Mouse (Mus musculus) heart, postnatal 36 days (tissue): Measurements from ENCODE around the gene Anpep. TPM values are rescaled to one million over a fixed set of nuclear protein-coding genes. Genes with fewer than 3 reads are reported as not detected.
"Not testable (repeated sequence)": the region's sequence is repeated elsewhere in the genome, so short reads cannot be mapped to it uniquely, and the experiment has no call there.

Experiments
- DNase-seq, 2 experiments: peaks; one replicate each; pipeline ENCODE4 v3.0.0; 2021 to 2022
- intact Hi-C: fragments of 180-260 bp; cut with DNase I; formaldehyde crosslinking; loops from one replicate; pipeline ENCODE4 v1.15.1; 2025
- total RNA-seq, 2 experiments: library from RNA; stranded (reverse); gene quantifications; 2 replicates each; pipeline ENCODE4 v1.2.3; 2021

Gene Anpep
- total RNA-seq, 2 experiments from 2014 or later, result 12.0 to 14.5 TPM

DNA sequence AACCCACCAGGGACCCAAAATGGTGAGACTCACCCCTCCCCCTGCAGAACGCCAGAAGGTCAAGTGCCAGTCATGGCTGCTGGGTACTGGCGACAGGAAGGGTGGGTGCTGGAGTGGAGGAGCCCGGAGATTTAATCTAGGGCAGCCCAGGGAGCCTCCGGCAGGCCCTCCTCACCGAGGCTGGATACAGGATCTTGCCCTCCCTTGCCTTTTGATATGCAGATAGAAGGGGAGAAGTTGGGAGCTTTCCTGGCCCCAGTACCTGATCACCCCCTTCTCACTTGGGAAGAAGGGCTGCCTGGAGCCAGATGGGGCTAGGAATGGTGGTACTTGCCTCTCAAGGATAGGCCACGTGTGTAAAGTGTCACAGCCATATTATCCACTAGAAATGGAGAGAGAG lies 42.5 kb downstream of the Anpep start:
- no peak for DNase-seq
- intact Hi-C loops, result no loop called here

DNA sequence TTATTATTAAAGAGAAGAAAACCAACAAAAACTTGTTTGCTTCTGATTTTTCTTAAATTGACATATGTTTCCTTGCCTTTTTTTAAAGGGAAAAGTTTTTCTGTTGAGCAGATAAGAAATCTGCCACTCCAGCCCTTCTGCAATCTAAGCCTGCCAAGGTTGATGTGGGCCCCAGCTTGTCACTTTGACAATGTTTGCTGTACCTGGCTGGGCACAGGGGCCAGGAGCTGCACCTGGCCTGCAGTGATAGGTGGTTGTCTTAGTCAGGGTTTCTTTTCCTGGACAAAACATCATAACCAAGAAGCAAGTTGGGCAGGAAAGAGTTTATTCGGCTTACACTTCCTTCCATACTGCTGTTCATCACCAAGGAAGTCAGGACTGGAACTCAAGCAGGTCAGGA lies 47.5 kb downstream of the Anpep start:
- intact Hi-C loops, result no loop called here
- DNase-seq, result no peak

DNA sequence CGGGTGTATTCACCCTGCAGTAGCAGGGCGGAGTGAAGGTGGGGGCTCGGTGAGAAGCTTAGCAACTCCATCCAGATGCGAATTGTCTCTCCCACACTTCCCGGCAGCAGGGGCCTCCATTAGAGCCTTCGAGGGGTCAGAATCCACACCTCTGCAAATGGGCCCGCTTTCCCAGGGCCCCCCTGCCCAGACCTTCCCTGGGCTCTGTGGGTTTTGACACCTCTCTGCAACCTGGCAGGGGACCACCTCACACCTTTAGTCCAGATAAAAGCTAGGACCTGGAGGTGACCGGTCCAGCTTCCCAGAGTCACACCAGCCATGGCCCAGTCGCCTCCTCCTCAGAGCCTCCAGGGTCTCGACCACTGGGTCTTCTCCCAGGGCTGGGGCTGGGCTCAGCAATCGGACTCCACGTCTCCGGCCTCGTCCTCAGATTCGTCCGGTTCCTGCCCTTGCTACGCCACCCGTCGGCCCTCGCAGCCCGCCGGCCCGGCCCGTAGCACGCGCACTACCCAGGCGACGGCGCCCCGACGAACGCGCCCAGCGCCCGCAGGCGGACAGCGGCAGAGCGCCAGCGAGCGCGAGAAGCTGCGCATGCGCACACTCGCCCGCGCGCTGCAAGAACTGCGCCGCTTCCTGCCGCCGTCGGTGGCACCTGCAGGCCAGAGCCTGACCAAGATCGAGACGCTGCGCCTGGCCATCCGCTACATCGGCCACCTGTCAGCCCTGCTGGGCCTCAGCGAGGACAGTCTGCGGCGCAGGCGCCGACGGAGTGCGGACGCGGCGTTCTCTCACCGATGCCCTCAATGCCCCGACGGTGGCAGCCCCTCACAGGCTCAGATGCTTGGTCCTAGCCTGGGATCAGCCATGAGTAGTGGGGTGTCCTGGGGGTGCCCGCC lies 50.0 kb downstream of the Anpep start, which contains the start of gene Mesp2:
Gene Mesp2, plus strand, starts transcription at position 117 of the 896 bp plus-strand sequence.
- intact Hi-C loops, result no loop called here
- DNase-seq, result peak; percentile 73 to 75

DNA sequence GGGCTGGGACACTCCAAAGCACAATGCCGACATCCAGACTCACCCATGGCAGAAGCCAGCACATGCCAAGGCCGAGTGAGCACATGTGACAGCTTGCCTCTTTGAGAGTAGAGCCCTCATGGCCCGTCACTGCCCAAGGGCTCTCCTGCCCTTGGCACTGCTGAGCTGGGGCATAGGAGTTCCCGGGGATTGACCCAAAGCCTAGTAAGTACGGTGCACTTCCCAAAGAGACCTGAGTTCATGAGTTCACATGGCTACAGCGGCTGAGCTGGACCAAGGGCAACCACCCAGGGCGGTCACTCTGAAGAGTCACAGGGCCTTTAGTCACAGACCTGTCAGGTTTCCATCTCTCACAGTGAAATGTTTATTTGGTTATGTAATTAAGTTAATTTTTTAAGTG lies 52.3 kb downstream of the Anpep start:
- intact Hi-C loops, result no loop called here

DNA sequence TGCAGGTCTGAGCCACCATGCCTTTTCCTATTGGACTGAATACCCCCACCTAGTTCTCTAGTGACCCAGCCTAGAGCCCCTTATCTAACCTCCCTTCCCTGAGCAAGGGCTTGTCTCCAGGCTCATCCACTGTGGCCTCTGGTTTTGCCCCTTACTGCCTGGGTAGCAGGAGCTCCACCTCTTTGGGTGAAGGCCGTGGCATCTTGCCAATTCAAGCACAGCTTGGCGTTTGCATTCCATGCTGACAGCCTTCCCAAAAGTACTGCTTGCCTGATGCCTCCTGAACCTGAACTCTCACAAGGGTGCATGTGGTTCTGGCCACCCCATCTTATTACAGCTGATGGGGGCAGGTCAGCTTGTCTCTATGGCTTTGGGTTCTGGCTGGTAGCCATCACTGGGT lies 57.0 kb downstream of the Anpep start:
- intact Hi-C loops, result no loop called here

More for the DNA sequence above, 52.3 kb downstream of the Anpep start:
- DNase-seq, result no peak

DNA sequence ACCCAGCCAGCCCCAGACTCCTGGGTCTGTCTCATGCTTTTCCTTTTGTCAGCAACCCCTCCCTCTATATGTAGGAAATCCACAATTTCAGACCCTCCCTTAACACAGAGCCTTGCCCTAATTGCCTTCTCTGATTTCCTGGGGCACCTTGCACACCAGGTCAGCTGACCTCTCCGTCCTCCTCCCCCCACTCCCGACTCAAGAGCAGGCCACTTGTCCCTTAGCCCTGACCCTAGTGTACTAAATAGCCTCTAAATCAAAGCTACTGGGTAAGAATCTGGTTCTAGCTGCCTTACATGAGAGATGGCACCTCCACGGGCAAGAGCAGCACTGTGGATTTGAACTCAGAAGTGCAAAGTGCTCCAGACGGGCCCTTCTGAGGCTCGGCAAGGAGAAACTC lies 58.8 kb downstream of the Anpep start:
- DNase-seq, result no peak
- intact Hi-C loops, result no loop called here

More for the DNA sequence above, 57.0 kb downstream of the Anpep start:
- no peak for DNase-seq

DNA sequence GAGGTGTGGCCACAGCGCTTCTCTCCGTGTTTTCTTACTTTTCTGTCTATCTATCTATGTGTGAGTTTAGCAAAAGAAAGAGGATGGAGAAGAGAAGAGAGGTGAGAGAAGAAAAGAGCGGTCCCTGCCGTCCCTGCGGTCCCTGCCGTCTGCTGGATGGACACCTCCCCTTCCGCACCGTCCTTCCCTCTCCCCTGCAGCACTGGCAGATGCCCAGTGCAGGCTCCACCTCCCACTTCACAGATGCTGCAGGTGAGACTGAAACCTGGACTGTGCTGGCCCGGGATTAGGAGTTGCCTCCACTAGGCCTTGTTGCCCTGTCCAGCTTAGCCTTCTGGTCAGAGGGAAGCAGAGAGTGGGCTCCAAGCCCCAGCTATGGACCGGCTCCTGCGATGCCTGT lies 59.5 kb downstream of the Anpep start:
- intact Hi-C loops, result no loop called here

DNA sequence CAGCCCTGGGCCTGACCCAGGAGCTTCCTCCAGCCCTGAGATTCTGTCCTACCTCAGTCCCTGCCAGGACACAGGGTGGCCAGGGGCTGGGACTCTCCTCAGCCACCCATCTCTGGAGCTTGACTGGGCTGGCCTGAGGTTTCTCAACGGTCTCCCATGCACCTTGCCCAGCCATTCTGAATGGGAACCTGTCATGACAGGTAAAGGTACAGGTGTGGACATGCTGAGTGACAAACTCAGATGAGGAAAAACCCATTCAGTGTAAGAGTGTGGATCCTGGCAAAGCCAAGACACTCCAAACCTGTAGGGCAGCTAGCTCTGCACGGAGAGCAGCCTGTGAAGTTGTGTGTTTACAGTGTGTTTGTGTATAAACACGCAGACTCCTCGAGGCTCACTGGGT lies 60.5 kb downstream of the Anpep start:
- intact Hi-C loops, result no loop called here

More for the DNA sequence above, 59.5 kb downstream of the Anpep start:
- DNase-seq, result no peak

DNA sequence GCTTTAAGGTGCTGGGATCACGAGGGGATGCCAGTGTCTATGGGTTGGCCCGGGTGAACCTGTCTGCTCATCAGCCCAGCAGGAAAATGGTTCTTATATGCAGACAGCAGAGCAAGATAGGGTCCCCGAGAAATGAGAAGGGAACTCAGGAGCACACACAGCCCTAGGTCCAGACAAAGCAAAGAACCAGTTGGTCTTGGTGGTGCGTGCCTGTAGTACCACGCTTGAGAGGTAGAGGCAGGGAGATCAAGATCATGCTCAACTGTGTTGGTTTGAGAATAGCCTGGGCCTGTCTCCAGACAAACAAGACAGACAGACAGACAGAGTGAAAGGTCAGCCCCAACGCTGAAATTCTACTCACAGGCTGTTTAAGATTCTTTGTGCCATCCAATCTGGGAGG lies 61.4 kb downstream of the Anpep start:
- no peak for DNase-seq
- intact Hi-C loops, result loop anchor here (1.0 to 10.0 kb wide), 4 partner anchors 115 to 415 kb away; no protein-coding TSS in a partner anchor

More for the DNA sequence above, 60.5 kb downstream of the Anpep start:
- no peak for DNase-seq

DNA sequence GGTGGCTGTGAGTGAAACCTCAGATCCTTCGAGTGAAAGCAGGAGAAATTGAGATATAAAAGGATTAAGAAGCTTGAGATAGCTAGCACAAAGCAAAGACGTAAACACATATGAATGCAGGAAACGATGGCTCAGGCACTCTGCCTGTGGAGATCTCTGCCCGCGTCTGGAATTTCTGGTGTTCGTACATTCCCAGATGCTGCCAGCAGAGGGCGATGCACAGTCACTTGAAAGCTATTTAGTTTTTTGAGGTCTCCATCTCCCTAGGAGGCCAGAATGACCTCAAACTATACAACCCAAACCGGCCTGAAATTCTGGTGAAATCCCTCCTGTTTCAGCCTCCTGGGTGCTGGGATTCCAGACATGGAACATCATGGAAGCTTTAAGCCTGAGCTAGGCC lies 61.8 kb downstream of the Anpep start:
- intact Hi-C loops, result loop anchor here (1.0 to 10.0 kb wide), 4 partner anchors 115 to 416 kb away; no protein-coding TSS in a partner anchor
- peak; percentile 82 to 88 for DNase-seq

DNA sequence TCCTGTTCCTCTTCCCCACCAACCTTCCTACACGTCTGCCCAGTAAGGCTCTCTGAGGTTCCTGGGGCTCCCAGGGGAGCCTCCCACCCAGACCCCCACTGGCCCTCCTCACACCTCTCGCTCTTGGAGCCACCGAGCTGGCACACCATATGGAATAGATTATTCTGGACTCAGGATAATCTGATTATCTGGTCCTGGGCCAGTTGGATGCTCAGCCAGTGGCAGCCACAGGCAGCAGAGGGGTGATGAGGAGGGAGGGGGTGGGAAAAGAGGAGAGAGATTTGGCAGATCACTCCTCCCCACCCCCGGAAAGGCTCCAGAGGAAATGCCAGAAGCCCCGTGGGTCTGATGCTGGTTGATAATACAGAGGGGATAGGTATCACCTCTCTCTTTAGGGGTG lies 62.3 kb downstream of the Anpep start:
- intact Hi-C loops, result loop anchor here (1.0 to 10.0 kb wide), 4 partner anchors 116 to 416 kb away; no protein-coding TSS in a partner anchor
- no peak for DNase-seq

DNA sequence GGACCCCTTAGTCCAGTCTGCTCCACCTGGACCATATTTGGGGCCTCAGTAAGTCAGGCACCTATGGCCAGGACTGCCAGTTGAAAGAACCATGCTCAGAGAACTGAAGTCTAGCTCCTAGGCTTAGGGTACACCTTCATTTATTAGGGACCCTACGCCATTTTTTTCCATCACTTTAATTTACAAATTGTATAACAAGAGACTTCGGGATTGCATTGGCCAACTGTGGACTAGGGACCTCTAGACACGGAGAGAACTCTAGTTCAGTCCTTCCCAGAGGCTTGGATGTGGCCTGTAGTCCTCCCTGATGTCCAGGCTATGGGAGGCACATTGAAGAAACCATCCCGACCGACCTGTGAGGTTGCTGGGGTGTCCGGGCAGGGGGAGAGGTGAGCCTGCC lies 67.2 kb downstream of the Anpep start, which contains the start of gene Mesp1:
Gene Mesp1, minus strand, starts transcription at position 101 of the 400 bp plus-strand sequence.
- intact Hi-C loops, result loop anchor here (10.0 kb wide), 3 partner anchors 201 to 421 kb away; no protein-coding TSS in a partner anchor

DNA sequence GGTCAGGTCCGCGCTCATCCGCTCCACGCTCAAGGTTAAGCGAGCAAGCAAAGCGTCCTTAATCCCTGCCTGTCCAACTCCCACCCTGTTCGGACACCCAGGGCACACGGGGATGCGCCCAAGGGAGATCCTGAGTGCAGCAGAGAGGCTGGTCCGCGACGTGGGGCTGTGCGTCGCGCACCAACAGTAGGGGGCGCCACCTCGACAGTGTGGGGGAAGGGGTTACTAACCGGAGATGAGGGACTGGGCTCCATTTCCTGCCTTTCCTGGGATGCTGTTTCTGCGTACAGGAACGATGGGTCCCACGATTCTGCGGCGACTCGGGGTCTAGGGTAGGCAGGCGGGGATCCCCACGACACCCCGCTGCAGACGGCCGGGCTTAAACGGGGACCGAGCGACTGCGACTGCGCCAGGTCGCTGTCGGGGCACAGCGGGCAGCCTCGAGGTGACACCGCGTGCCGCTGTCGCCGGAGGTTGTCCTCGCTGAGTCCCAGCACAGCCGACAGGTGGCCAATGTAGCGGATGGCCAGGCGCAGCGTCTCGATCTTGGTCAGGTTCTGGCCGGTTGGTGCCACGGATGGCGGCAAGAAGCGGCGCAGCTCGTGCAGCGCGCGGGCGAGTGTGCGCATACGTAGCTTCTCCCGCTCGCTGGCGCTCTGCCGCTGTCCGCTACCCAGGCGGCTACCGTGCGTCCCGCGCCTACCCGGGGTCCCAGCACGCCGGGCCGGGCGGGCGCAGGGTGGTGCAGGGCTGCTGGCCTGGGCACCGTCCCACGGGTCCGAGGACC lies 68.0 kb downstream of the Anpep start:
- peak; percentile 33 to 37 for DNase-seq
- intact Hi-C loops, result loop anchor here (10.0 kb wide), 3 partner anchors 202 to 422 kb away; no protein-coding TSS in a partner anchor

More for the DNA sequence above, 67.2 kb downstream of the Anpep start, which contains the start of gene Mesp1:
- DNase-seq, result no peak

DNA sequence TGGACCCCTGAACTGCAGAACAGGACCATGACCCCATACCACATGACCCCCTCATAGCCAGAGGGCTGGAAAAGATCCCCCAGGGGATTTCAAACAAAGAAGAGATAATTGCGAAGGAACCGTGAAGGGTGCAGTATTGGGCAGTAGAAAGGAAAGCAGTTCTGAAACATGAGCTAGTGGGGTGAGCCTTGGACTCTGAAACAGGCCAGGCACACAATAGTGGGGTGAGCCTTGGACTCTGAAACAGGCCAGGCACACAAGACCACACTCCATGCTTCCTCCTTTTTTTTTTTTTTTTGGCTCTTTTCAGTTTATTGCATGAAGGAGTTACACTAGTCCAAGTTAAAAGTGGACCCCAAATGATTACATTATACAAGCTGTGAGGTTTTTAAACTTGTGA lies 71.0 kb downstream of the Anpep start:
- DNase-seq, result not testable (repeated sequence)
- intact Hi-C loops, result loop anchor here (5.0 to 10.0 kb wide), 4 partner anchors 178 to 425 kb away; no protein-coding TSS in a partner anchor

DNA sequence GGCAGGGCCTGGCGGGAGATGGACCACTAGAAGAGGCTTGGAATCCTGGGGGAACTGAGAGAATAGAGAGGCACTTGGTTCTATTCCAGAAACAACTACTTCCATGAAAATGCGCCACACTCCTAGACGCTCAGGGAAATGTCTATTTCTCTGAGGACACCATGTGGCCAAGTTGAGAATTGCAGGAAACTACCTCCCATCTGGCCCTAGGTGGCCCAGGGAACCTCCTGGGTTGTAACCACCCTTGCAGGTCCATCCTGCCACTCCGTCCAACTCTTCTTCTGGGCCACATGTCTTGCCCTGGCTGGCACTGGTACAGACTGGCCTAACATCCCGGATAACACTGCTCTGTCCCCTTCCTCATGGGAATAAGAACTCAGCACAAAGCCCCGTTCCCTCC lies 74.6 kb downstream of the Anpep start:
- intact Hi-C loops, result loop anchor here (5.0 kb wide), 1 partner anchor 174 kb away; no protein-coding TSS in a partner anchor
- DNase-seq, result peak; percentile 78 to 79

DNA sequence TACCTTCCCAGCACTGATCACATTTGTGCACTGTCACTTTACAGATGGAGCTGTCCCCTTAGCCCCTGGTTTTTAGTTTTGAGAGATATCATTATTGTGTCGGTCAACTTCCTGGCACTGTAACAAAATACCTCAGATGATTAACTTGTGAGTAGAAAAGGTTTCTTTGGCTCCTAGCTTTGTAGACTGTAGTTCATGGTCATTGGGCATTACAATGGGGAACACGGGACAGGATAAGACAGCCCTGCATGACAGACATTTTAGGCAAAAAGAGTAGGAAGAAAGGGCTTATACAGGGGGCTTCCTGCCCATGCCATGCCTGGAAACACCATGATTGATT lies 78.4 kb downstream of the Anpep start:
- DNase-seq, result no peak
- intact Hi-C loops, result loop anchor here (5.0 kb wide), 1 partner anchor 130 kb away; no protein-coding TSS in a partner anchor

DNA sequence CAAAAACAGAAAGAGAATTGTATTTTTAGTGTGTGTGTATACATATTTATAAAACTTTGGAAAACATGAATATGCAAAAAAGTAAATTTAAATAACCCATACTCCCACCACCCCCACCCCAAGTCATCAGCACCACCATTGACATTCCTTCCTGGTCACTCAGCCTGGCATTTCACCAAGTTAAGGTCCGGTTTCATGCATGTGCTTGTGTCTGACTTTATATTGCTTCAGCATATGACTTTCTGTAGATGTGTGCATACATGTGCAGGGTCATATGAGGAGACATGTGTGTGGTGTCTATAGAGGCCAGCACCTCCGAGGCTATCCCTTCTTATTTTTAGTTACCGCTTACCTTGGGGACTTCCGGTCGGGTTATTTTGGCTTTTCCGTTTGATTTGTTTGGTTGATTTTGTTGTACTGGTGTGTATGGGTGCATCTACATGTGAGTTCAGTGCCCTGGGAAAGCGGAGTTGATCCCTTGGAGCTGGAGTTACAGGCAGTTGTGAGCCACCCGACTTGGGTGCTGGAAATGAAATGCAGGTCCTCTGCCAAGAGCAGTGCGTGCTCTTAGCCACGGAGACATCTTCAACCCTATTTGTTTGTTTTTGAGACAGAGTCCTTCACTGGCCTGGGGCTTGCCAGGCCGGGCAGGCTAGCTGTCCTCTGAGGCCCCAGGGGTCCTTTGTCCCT lies 78.9 kb downstream of the Anpep start:
- intact Hi-C loops, result loop anchor here (5.0 kb wide), 1 partner anchor 130 kb away; no protein-coding TSS in a partner anchor
- no peak for DNase-seq

DNA sequence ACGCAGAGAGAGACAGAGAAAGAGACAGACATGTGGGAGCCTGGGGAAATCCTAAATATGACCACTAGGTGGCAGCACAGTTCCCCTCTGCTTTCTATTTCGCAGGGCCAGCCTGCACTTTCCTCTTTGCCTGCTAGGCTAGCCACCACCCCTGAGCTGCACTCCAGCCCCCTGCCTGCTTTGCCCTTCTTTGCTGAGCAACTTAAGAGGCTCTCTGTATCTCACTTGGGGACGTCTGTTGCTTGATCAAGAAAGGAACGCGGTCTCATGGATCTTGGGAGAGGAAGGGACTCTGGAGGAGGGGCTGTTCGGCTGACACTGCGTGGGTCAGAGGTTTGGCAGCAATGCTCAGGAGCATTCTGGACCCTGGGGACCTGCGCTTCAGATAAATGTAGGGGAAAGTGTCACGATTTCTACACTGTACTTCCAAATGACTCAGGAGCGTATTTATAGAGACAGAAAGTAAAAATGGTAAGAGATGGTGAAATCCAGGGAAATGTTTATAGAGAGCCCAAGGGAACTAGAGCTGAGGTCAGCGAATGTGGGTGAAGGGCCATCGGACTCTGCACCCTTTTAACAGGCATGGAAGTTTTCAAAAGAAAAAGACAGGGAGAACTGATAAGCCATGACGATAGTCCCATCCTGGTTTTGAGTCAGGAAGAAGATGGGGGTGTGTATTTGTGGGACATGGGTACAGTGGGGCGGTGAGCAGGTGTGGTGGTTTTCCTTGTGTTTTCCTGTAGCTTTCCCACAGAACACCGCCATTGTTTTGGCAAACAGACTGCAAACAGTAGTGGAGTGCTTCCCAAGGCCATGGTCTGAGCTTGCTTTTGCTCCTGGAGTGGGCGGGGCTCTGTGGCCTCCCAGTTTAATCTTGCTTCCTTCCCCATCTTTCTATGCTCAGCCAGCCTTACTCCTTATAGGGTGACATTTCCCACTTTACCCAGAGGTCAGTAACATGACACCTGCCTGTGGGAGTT lies 79.9 kb downstream of the Anpep start:
- DNase-seq, result peak; percentile 81 to 85
- intact Hi-C loops, result loop anchor here (5.0 kb wide), 1 partner anchor 131 kb away; no protein-coding TSS in a partner anchor
